Mouse (Mus musculus): ENCODE measurements around the gene Fmod. TPM values are rescaled to one million over a fixed set of nuclear protein-coding genes. Genes with fewer than 3 reads are reported as not detected.

Fmod gene
- total and polyA plus RNA-seq, 3 experiments = not detected

DNA sequence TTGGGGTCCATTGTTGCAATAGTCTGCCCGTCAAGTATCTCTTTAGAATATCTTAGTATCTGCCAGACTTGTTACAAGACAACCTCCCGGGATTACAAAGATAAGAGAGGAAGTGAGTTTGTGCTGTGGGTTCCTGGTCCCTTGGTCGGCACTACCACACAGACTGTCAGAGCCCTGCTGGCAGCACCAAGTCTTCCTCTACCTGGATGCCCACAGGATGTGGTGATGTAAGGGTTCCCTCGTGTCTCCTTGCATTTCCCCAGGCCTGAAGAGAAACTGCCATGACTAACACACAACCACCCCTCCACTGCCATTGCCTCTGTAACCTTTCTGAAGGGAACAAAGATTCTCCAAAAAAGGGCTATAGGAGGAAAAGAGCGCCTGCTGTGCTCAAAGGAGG, 11.1 kb upstream of the Fmod start:
- TF ChIP-seq NRF1 (IDR thresholded peaks at IDR 0.05; ENCODE audit: low read depth, low read length) (no peak), CHD1 (IDR thresholded peaks at IDR 0.05; ENCODE audit: low read depth, low read length) (no peak), GABPA (IDR thresholded peaks at IDR 0.05; ENCODE audit: insufficient replicate concordance, low read depth, low read length) (no peak), E2F4 (IDR thresholded peaks at IDR 0.05; ENCODE audit: insufficient replicate concordance, low read depth, low read length) (no peak), USF2 (conservative IDR thresholded peaks at IDR 0.05; ENCODE audit: low read depth, low read length) (no peak), ZC3H11A (IDR thresholded peaks at IDR 0.05; ENCODE audit: low read depth, low read length) (no peak), CTCF (conservative IDR thresholded peaks at IDR 0.05 in 1 of 2, IDR thresholded peaks at IDR 0.05 in 1 of 2; ENCODE audit: low read depth in 2 of 2, low read length in 2 of 2) (no peak), BHLHE40 (IDR thresholded peaks at IDR 0.05; ENCODE audit: low read depth, low read length) (no peak), HCFC1 (IDR thresholded peaks at IDR 0.05; ENCODE audit: low read depth, low read length) (no peak), RAD21 (IDR thresholded peaks at IDR 0.05; ENCODE audit: low read depth, low read length) (no peak), ZMIZ1 (IDR thresholded peaks at IDR 0.05; ENCODE audit: low read depth, low read length) (no peak), MEF2A (IDR thresholded peaks at IDR 0.05; ENCODE audit: borderline replicate concordance, low read depth, low read length) (no peak), MXI1 (IDR thresholded peaks at IDR 0.05; ENCODE audit: low read depth, low read length) (no peak), MAFK (IDR thresholded peaks at IDR 0.05; ENCODE audit: insufficient replicate concordance, low read length) (no peak), ZNF384 (IDR thresholded peaks at IDR 0.05; ENCODE audit: low read depth, low read length) (no peak), RCOR1 (conservative IDR thresholded peaks at IDR 0.05; ENCODE audit: low read depth, low read length) (no peak)
- no peaks in the 10 kb centered on the region for H3K79me2 ChIP-seq (replicated peaks; ENCODE audit: control insufficient read depth, extremely low read depth, insufficient read depth, poor library complexity, severe bottlenecking)
- no peaks in the 10 kb centered on the region for H3K36me3 ChIP-seq (replicated peaks in 1 of 2; ENCODE audit: control insufficient read depth in 1 of 2, insufficient read depth in 1 of 2, low read length in 1 of 2)
- H3K4me2 ChIP-seq (ENCODE audit: insufficient read depth, low read depth, poor library complexity, severe bottlenecking) = no peak overlapping the region
- no peak overlapping the region for H3K4me3 ChIP-seq (replicated peaks in 1 of 3; ENCODE audit: low read depth in 2 of 3, low read length in 2 of 3, poor library complexity in 1 of 3)
- H3K9me3 ChIP-seq (replicated peaks; ENCODE audit: low read length) = peaks cover 5% of the 10 kb centered on the region
- peaks cover 91% of the 10 kb centered on the region for H3K27me3 ChIP-seq (replicated peaks)
- dilution Hi-C loops (cut with MboI; ENCODE audit: extremely low pct_ligation_motif_present, extremely low pct_unique_long_range_greater_than_20kb, low sequenced_read_pairs) (no loop called here), in situ Hi-C loops (cut with MboI; ENCODE audit: low pct_ligation_motif_present, low pct_unique_long_range_greater_than_20kb, low sequenced_read_pairs) (no loop called here)
- no peaks in the 10 kb centered on the region for H3K4me1 ChIP-seq (ENCODE audit: control insufficient read depth in 1 of 2, insufficient read depth in 2 of 2)
- no peak overlapping the region for H3K27ac ChIP-seq (ENCODE audit: insufficient read depth, low read depth)
- DNase-seq (ENCODE audit: extremely low read depth) = no peak
- no peak overlapping the region for H3K9ac ChIP-seq (ENCODE audit: insufficient read depth, low read depth)

DNA sequence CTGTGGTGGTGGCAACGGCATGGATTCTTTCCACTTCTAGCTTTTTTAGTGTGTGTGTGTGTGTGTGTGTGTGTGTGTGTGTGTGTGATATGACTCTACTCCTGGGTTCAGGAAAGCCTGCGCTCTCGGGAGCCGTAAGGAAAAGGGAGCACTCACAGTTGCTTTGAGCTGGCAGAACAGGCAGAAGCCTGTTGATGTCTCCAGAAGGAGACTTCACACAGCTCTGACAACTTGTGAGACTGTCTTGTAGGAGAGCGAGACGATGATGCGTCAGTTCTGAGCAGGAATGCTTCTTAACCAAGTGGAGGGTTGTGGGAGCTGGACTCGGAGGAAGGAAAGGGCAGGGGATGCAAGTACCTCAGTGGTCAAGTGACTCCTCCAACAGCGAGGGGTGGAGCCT, 10.3 kb upstream of the Fmod start:
- Histone ChIP-seq H3K27me3 (replicated peaks) (peaks cover 90% of the 10 kb centered on the region), H3K36me3 (replicated peaks in 1 of 2; ENCODE audit: control insufficient read depth in 1 of 2, insufficient read depth in 1 of 2, low read length in 1 of 2) (no peaks in the 10 kb centered on the region), H3K79me2 (replicated peaks; ENCODE audit: control insufficient read depth, extremely low read depth, insufficient read depth, poor library complexity, severe bottlenecking) (no peaks in the 10 kb centered on the region), H3K27ac (ENCODE audit: insufficient read depth, low read depth) (no peak overlapping the region), H3K4me3 (replicated peaks in 1 of 3; ENCODE audit: low read depth in 2 of 3, low read length in 2 of 3, poor library complexity in 1 of 3) (no peak overlapping the region), H3K9me3 (replicated peaks; ENCODE audit: low read length) (peaks cover 5% of the 10 kb centered on the region), H3K4me1 (ENCODE audit: control insufficient read depth in 1 of 2, insufficient read depth in 2 of 2) (no peaks in the 10 kb centered on the region), H3K4me2 (ENCODE audit: insufficient read depth, low read depth, poor library complexity, severe bottlenecking) (no peak overlapping the region), H3K9ac (ENCODE audit: insufficient read depth, low read depth) (no peak overlapping the region)
- dilution Hi-C loops (cut with MboI; ENCODE audit: extremely low pct_ligation_motif_present, extremely low pct_unique_long_range_greater_than_20kb, low sequenced_read_pairs) (no loop called here), in situ Hi-C loops (cut with MboI; ENCODE audit: low pct_ligation_motif_present, low pct_unique_long_range_greater_than_20kb, low sequenced_read_pairs) (no loop called here)
- no peak for DNase-seq (ENCODE audit: extremely low read depth)
- TF ChIP-seq MAZ (IDR thresholded peaks at IDR 0.05; ENCODE audit: low read depth, low read length) = no peak
- no peak for TF ChIP-seq CHD2 (IDR thresholded peaks at IDR 0.05; ENCODE audit: low read length)
- no peak for TF ChIP-seq ZC3H11A (IDR thresholded peaks at IDR 0.05; ENCODE audit: low read depth, low read length)
- TF ChIP-seq ZMIZ1 (IDR thresholded peaks at IDR 0.05; ENCODE audit: low read depth, low read length) = no peak
- no peak for TF ChIP-seq ETS1 (conservative IDR thresholded peaks at IDR 0.05; ENCODE audit: low read depth, low read length)
- no peak for TF ChIP-seq MXI1 (IDR thresholded peaks at IDR 0.05; ENCODE audit: low read depth, low read length)
- TF ChIP-seq NELFE (IDR thresholded peaks at IDR 0.05; ENCODE audit: low read depth, low read length) = no peak
- no peak for TF ChIP-seq BHLHE40 (IDR thresholded peaks at IDR 0.05; ENCODE audit: low read depth, low read length)
- TF ChIP-seq ZKSCAN1 (IDR thresholded peaks at IDR 0.05; ENCODE audit: borderline replicate concordance, low read depth, low read length) = no peak
- no peak for TF ChIP-seq HCFC1 (IDR thresholded peaks at IDR 0.05; ENCODE audit: low read depth, low read length)
- TF ChIP-seq NRF1 (IDR thresholded peaks at IDR 0.05; ENCODE audit: low read depth, low read length) = no peak
- TF ChIP-seq MAX (IDR thresholded peaks at IDR 0.05; ENCODE audit: low read length) = no peak
- no peak for TF ChIP-seq JUN (IDR thresholded peaks at IDR 0.05; ENCODE audit: insufficient read depth, low read depth, low read length)
- no peak for TF ChIP-seq TCF12 (IDR thresholded peaks at IDR 0.05; ENCODE audit: low read depth, low read length)
- no peak for TF ChIP-seq USF1 (IDR thresholded peaks at IDR 0.05; ENCODE audit: low read depth, low read length)
- no peak for TF ChIP-seq JUND (conservative IDR thresholded peaks at IDR 0.05; ENCODE audit: low read depth, low read length)
